Mouse (Mus musculus) inflammation-experienced regulatory T-cells (primary cell): Measurements from ENCODE around the gene Cpox. TPM values are rescaled to one million over a fixed set of nuclear protein-coding genes. Genes with fewer than 3 reads are reported as not detected.

Experiments used
- polyA plus RNA-seq, 2 experiments: library from polyadenylated mRNA; unstranded; fragments of 100-300 nt; shearing (Covaris generic); gene quantifications; one replicate each; pipeline ENCODE4 v1.2.1; 2017

Cpox gene
- polyA plus RNA-seq: 100 to 1,000 TPM in 1 of 2 experiments, 10 to 100 TPM in 1; 48.6 to 129 TPM

DNA sequence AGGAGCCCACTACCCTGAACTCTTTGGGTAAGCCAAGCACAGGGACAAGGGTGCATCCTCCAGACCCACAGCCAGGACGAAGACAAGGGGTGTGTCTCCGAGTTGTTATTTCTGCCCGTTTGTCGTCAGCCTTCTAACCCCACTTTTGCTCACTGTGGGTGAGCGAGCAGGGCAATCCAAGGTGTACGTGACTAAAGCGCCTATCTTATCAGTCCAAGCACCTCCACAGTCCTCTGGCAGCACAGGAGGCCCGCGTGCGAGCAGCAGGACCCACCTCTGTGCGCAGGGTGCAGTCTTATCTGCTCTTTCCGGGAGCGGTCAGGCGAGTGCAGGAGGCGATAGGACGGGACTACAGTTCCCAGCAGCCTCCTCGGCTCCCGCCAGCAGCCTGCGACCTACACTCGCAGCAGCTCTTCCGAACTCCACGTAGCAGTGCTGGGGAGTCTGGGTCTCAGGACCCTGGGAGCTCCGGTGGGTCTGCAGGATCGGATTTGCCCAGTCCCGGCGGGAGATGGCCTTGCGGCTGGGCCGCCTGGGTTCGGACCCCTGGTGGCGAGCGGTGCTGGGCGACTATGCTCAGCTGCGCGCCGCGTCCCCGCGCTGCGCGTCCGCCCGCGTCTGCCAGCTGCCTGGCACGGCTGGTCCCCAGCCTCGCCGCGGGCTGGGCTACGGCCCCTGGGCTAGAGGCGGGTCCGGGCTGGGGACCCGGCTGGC is at the start of gene Cpox:
TSS of gene Cpox (plus strand) at position 376 of the 714 bp plus-strand sequence.

DNA sequence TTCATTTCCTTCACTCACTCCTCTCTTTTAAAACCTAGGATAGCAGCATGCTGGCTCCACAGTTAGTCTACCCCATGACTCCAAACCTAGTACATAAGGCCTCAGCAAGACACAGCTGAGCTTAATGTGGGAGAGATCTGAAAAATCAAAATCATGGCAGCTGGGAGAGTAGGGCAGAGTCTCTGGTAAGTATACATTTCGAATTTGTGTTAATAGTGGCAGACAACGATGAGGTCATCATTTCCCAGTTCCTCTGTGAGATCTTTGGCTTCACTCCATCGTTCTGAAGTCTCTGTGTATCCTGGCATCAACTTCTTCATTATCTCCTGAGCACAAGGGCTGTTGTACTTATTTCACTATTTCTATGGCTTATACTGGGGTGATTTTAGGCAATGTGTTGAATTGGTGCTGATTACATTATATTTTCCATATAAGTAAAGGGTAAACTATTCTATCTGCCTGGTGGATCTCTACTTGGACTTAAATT is 31.4 kb upstream of the Cpox start, which contains the start of gene E330017A01Rik:
TSS of gene E330017A01Rik (minus strand) at position 51 of the 487 bp plus-strand sequence.

GRCm38 (mm10) chr16:58718666-58719120 is 48.6 kb downstream of the Cpox start, which contains the start of gene Gpr15:
Gene Gpr15, minus strand, starts transcription at chr16:58719070.

DNA sequence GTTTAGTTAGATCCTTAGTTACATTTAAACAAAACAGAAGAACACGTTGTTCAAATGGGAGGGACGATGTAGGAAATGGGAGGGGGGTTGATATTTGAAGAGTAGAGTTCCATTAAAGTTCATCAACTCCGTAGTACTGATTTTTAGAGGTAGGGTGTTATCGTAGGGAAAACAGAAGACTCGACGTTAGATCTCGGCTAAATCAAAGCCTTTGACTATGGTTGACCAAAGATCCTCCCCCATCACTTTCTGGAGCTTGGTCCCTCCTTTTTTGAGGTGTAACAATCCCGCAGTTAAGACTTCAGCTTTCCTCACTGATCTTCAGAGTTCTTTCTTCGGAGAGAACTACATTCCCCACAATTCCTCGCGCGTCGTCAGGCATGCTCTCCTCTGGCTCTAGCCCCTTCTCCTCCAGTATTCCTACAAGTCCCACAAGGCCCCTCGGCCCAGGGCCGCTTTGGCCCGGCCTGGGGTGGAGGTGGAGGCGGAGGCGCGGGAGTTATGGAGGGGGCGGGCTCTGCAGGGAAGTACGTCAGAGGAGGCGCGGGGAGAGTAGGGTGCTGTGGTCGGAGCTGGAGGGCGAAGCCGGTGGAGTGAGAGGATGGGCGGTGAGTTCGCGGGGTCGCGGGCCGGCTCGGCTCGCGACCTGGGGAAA is 57.5 kb downstream of the Cpox start, which contains the start of gene Cldnd1:
TSS of gene Cldnd1 (plus strand) at position 434 of the 655 bp plus-strand sequence.

GRCm38 (mm10) chr16:58763076-58763475 is 93.0 kb downstream of the Cpox start, which contains the start of gene Olfr172:
Gene Olfr172, minus strand, starts transcription at chr16:58763176.

Other genes with a start within 250 kb of the Cpox start
- gene St3gal6, start 146.0 kb upstream of the Cpox start, polyA plus RNA-seq: 10 to 100 TPM in 1 of 2 experiments, 1 to 10 TPM in 1; 9.7 to 50.5 TPM
- under 1 TPM in 1 of 2 experiments, not detected in 1; 0.30 TPM for gene Gm813, start 53.3 kb upstream of the Cpox start, polyA plus RNA-seq
- gene E330017A01Rik, start 31.6 kb upstream of the Cpox start, polyA plus RNA-seq: 1 to 10 TPM in 1 of 2 experiments, under 1 TPM in 1; 0.19 to 1.1 TPM
- 10 to 100 TPM in 1 of 2 experiments, 1 to 10 TPM in 1; 9.4 to 77.5 TPM for gene Gpr15, start 48.8 kb downstream of the Cpox start, polyA plus RNA-seq
- gene Cldnd1, start 57.6 kb downstream of the Cpox start, polyA plus RNA-seq: 100 to 1,000 TPM; 111 to 199 TPM
- not detected for gene Olfr172, start 92.9 kb downstream of the Cpox start, polyA plus RNA-seq
- 1 to 10 TPM in 1 of 2 experiments, under 1 TPM in 1; 0.94 to 3.2 TPM for gene Olfr173, start 130.0 kb downstream of the Cpox start, polyA plus RNA-seq
- gene Olfr175-ps1, start 156.5 kb downstream of the Cpox start, polyA plus RNA-seq: not detected
- under 1 TPM in 1 of 2 experiments, not detected in 1; 0.06 TPM for gene Olfr177, start 204.5 kb downstream of the Cpox start, polyA plus RNA-seq
- 1 to 10 TPM in 1 of 2 experiments, not detected in 1; 1.7 TPM for gene Olfr178, start 221.8 kb downstream of the Cpox start, polyA plus RNA-seq